In the genomic region with DNA sequence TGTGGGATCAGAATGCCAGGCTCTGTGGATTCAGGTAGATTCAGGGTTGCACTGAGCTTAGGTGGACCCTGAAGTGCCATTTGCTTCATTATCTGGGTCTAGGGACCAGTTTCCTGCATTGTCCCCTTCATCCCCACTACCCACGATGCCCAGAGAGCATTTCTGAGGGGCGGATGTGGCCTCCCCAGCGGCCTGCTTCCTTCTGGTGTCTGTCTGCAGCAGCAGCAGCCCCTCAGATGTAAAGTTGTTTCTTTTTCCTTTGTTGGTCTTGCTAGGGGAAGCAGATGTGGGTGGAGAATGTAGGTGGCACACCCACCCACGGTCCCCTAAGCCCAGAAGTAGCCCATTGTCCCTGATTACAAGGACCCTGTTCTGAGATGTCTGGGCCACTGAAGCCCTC, we compare ENCODE assay signal across 18 mouse cellular contexts.
DNase-seq lines count a peak whose midpoint lies in the region; ATAC-seq and TF ChIP-seq lines count a peak whose summit lies in the region.
"Had no signal": no experiment of that assay in that cellular context is flagged by ENCODE, and none has a peak within 500 bp of the region (broad histone marks: within the 10 kb centered on the region; RNA-seq: fewer than 3 reads in every experiment).

No protein-coding gene starts in this region.

- no peak for DNase-seq in cerebellum, adult 2 months
- DNase-seq in cerebellum, postnatal 4 days (ENCODE audit: low spot score in 2 of 2): no peak
- peak; percentile 45 to 50 for DNase-seq in spleen, adult 18-20 months
- DNase-seq in spleen, adult 12 weeks (ENCODE audit: low spot score): no peak
- DNase-seq in splenic B cell, adult 2 months (ENCODE audit: low read depth, low spot score): peak; percentile 49
- DNase-seq in right cerebral cortex, postnatal 14 days: no peak
- DNase-seq: adrenal gland, postnatal 25 days; cerebellum, postnatal 36 days; forebrain, postnatal 0 days; gastrocnemius, postnatal 10 days; kidney, postnatal 4 days; lung, postnatal 10 days; right cerebral cortex, postnatal 25 days had no signal

- 0 out of 2 replicates have a peak overlapping the region, but pooled peaks have one; percentile 15 for H3K27ac ChIP-seq in cerebellum, adult 2 months (ENCODE audit: insufficient read depth, low read length)
- no peak overlapping the region for H3K27ac ChIP-seq in forebrain, embryonic 15.5 days (replicated peaks)
- H3K27ac ChIP-seq in forebrain, embryonic 12.5 days: no peak overlapping the region
- H3K27ac ChIP-seq: liver, embryonic 12.5 days had no signal

- ATAC-seq in forebrain, embryonic 15.5 days (replicated peaks): no peak
- ATAC-seq in forebrain, embryonic 12.5 days (ENCODE audit: low FRiP score): no peak
- ATAC-seq: forebrain, postnatal 0 days; intestine, postnatal 0 days; liver, embryonic 12.5 days had no signal

- H3K27me3 ChIP-seq in cerebellum, adult 2 months (ENCODE audit: control insufficient read depth, insufficient read depth, low read length): no peaks in the 10 kb centered on the region
- H3K27me3 ChIP-seq in splenic B cell, adult 2 months (ENCODE audit: control insufficient read depth, insufficient read depth, low read length, poor library complexity, severe bottlenecking): no peaks in the 10 kb centered on the region
- H3K27me3 ChIP-seq in forebrain, embryonic 15.5 days: no peaks in the 10 kb centered on the region
- H3K27me3 ChIP-seq in forebrain, embryonic 12.5 days: no peaks in the 10 kb centered on the region
- H3K27me3 ChIP-seq: heart, embryonic 12.5 days; liver, embryonic 12.5 days had no signal

- H3K36me3 ChIP-seq in splenic B cell, adult 2 months (ENCODE audit: control insufficient read depth, insufficient read depth, low read length, poor library complexity, severe bottlenecking): peaks cover 6% of the 10 kb centered on the region
- no peaks in the 10 kb centered on the region for H3K36me3 ChIP-seq in forebrain, embryonic 15.5 days
- no peaks in the 10 kb centered on the region for H3K36me3 ChIP-seq in forebrain, embryonic 12.5 days (replicated peaks)
- H3K36me3 ChIP-seq: heart, embryonic 12.5 days; liver, embryonic 12.5 days had no signal

- H3K4me3 ChIP-seq in cerebellum, adult 2 months (replicated peaks; ENCODE audit: insufficient read depth, low read depth, low read length): no peak overlapping the region
- no peak overlapping the region for H3K4me3 ChIP-seq in forebrain, embryonic 15.5 days
- H3K4me3 ChIP-seq in forebrain, embryonic 12.5 days (replicated peaks): no peak overlapping the region
- H3K4me3 ChIP-seq: heart, embryonic 12.5 days; liver, embryonic 12.5 days had no signal

- no peak overlapping the region for H3K9ac ChIP-seq in forebrain, embryonic 15.5 days (replicated peaks)
- H3K9ac ChIP-seq in forebrain, embryonic 12.5 days: no peak overlapping the region
- H3K9ac ChIP-seq: forebrain, postnatal 0 days; heart, embryonic 12.5 days; liver, embryonic 12.5 days had no signal

- H3K4me2 ChIP-seq in forebrain, embryonic 15.5 days (replicated peaks): no peak overlapping the region
- no peak overlapping the region for H3K4me2 ChIP-seq in forebrain, embryonic 12.5 days
- H3K4me2 ChIP-seq: heart, embryonic 12.5 days; liver, embryonic 12.5 days had no signal

- H3K9me3 ChIP-seq in forebrain, embryonic 15.5 days: no peaks in the 10 kb centered on the region
- no peaks in the 10 kb centered on the region for H3K9me3 ChIP-seq in forebrain, embryonic 12.5 days
- H3K9me3 ChIP-seq: heart, embryonic 12.5 days; liver, embryonic 12.5 days had no signal

- TF ChIP-seq POLR2A in cerebellum, adult 2 months (IDR thresholded peaks at IDR 0.05; ENCODE audit: borderline replicate concordance, insufficient read depth, low read length): no peak

- peaks cover 48% of the 10 kb centered on the region for H3K4me1 ChIP-seq in cerebellum, adult 2 months (ENCODE audit: control insufficient read depth, insufficient read depth, low read length)
- H3K4me1 ChIP-seq in forebrain, embryonic 15.5 days: peaks cover 22% of the 10 kb centered on the region
- peaks cover 27% of the 10 kb centered on the region for H3K4me1 ChIP-seq in forebrain, embryonic 12.5 days

- WGBS in cerebellum, adult 2 months: 93% methylated on average over 4 of the region's 4 CpGs
- WGBS in forebrain, embryonic 15.5 days: 78% methylated on average over 4 of the region's 4 CpGs
- 77% methylated on average over 4 of the region's 4 CpGs for WGBS in forebrain, embryonic 12.5 days

- no peak for TF ChIP-seq CTCF in cerebellum, adult 2 months (IDR thresholded peaks at IDR 0.05; ENCODE audit: borderline replicate concordance, insufficient read depth, low read depth, low read length)

Comparison
In these comparisons a context has a peak if more than half of its experiments do, and no peak if none do; other contexts are left out.
1. DNase-seq: peak in spleen, adult 18-20 months (2 of 2) and splenic B cell, adult 2 months (single experiment); none in cerebellum, adult 2 months (0 of 2), cerebellum, postnatal 4 days (0 of 2), spleen, adult 12 weeks (single experiment) and right cerebral cortex, postnatal 14 days (single experiment).